Mouse (Mus musculus) olfactory bulb, adult 2 months (tissue): Measurements from ENCODE around the gene Olfr578.

Experiments
- CTCF ChIP-seq: fragments of 200-500 bp; IDR thresholded peaks from 2 replicates; pipeline ENCODE4 v1.5.1; 2012; ENCODE audit warnings: low read depth, mild to moderate bottlenecking, low read length, moderate library complexity; ENCODE audit not compliant: insufficient read depth
- POLR2A ChIP-seq: fragments of 200-500 bp; IDR thresholded peaks from 2 replicates; pipeline ENCODE4 v1.6.1; 2012; ENCODE audit warnings: mild to moderate bottlenecking, low read depth, low read length, moderate library complexity; ENCODE audit not compliant: insufficient read depth

GRCm38 (mm10) chr7:102958593-102958992 is 30.5 kb downstream of the Olfr578 start, which contains the start of gene Olfr575:
- no peak for TF ChIP-seq CTCF
- no peak for TF ChIP-seq POLR2A
